Mouse (Mus musculus): ENCODE measurements around the gene 4930507D05Rik. TPM values are rescaled to one million over a fixed set of nuclear protein-coding genes. Genes with fewer than 3 reads are reported as not detected.
"Not testable (repeated sequence)": the region's sequence is repeated elsewhere in the genome, so short reads cannot be mapped to it uniquely, and the experiment has no call there.

The 4930507D05Rik gene
- polyA plus RNA-seq, 1 experiment from 2014 or later = 0.88 TPM

DNA sequence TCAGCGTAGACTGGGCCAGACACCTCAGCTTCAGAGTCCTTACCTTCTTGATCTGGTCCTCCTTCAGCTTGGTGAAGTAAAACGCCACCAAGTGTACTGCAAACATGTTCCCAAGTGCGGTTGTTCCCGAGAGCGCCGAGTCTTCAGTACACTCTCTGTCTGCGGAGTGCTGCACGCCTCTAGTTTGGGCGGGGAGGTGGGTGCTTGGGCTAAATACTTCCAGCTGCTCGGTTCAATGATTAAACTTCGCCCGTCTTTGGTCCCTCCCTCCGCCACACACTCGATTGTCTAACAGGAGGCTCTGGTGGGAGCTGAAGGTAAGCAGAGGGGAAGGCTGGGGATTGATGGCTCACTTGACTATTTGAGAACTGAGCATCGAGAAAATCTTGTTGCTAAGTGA is 27.0 kb upstream of the 4930507D05Rik start, which contains the start of gene Hkdc1:
Hkdc1 (minus strand) TSS at position 237 of the 400 bp plus-strand sequence.
- no peaks in the 10 kb centered on the region for H3K9me3 ChIP-seq
- H3K27ac ChIP-seq = no peak within 1 kb of the TSS
- H3K4me3 ChIP-seq (replicated peaks) = no peak within 1 kb of the TSS
- 63% methylated on average over 15 of the region's 15 CpGs for WGBS
- ATAC-seq (ENCODE audit: low FRiP score) = no peak
- H3K36me3 ChIP-seq (replicated peaks) = no peaks in the 10 kb centered on the region
- H3K27me3 ChIP-seq = no peaks in the 10 kb centered on the region; the same call in 1 of the 2 replicates
- H3K4me2 ChIP-seq = no peak within 1 kb of the TSS
- H3K9ac ChIP-seq = no peak within 1 kb of the TSS
- 0 out of 2 replicates have a peak, but pooled peaks cover 5% of the 10 kb centered on the region for H3K4me1 ChIP-seq

DNA sequence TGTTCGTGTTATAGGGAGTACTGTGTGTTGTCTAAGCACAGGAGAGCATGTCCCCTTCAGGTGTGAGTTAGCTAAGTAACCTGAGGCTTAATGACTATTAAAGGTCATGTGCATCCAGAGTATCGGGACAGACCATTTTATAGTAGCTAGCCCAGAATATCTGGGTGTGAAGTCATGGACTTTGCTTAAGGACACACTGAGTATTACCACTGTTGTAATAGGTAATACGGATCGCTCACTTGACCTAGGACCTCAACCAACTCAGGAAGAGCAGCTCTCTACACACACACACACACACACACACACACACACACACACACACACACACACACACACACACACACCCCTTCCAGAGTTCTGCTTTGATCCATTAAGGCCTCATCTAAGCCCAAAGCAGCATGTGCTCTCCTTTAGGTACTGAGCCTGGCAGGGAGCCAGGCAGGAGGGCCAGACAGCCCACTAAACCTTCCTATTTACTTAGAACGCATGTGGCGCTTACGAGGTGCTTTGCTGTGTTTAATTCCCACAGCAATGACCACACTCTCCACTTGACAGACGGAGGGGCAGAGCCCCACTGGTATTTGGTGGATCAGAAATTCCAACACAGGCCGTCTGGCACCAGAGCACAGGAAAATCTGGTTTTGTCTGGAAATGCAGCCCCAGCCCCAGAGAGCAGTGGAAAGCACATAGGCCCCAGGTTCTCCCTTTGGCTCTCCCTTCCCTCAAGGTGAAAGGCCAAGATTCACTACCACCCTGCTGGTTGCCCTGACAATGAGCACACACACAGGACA is 24.0 kb upstream of the 4930507D05Rik start:
- WGBS = 52% methylated on average over 9 of the region's 9 CpGs
- Histone ChIP-seq H3K4me3 (replicated peaks) (no peak overlapping the region), H3K36me3 (replicated peaks) (peaks cover 27% of the 10 kb centered on the region), H3K9me3 (no peaks in the 10 kb centered on the region), H3K4me2 (no peak overlapping the region), H3K9ac (no peak overlapping the region), H3K4me1 (0 out of 2 replicates have a peak, but pooled peaks cover 5% of the 10 kb centered on the region), H3K27ac (no peak overlapping the region), H3K27me3 (no peaks in the 10 kb centered on the region; the same call in 1 of the 2 replicates)
- ATAC-seq (ENCODE audit: low FRiP score) = no peak

DNA sequence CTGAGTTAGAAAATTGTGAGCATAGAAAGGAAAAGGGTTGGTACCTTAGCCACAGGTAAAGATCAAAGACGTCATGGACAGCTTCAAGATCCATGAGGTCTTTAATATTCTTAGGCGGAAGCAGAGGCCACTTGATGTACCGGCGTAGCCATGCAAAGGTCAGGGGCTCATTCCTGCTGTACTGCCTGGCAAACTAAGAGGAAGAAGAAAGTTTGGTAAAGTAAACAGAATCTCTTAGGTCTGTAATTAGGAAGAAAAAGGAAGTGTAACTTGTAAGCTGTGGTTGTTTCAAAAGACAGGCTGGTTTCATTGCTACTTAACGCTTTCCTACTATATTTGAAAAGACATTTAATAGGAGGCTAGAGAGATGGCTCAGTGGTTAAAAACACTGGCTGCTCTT is 18.9 kb upstream of the 4930507D05Rik start:
- H3K4me1 ChIP-seq = 0 out of 2 replicates have a peak, but pooled peaks cover 1% of the 10 kb centered on the region
- H3K9me3 ChIP-seq = no peaks in the 10 kb centered on the region
- H3K9ac ChIP-seq = no peak overlapping the region
- 95% methylated on average over 5 of the region's 5 CpGs for WGBS
- H3K36me3 ChIP-seq (replicated peaks) = peaks cover 75% of the 10 kb centered on the region
- no peak overlapping the region for H3K27ac ChIP-seq
- no peaks in the 10 kb centered on the region for H3K27me3 ChIP-seq
- no peak overlapping the region for H3K4me3 ChIP-seq (replicated peaks)
- H3K4me2 ChIP-seq = no peak overlapping the region
- ATAC-seq (ENCODE audit: low FRiP score) = no peak

DNA sequence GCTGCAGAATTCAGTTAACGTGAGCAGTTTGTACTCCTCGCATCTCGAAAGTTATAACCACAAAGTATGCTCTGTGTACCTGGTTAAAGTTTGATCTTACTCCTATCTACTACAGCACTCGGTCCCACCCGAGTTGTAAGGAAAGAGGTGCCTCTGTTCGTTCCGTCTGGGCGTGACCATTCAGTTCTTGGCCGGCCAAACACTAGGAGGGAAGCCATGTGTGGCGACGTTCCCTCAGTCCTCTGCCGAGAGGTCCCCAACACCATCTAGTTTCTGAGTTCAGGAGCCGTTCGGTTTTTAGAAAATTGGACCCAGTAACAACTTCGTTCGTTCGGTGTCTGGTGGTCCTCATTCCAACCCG is 971 bp downstream of the 4930507D05Rik start:
- peak overlapping the region; percentile 92 for H3K9ac ChIP-seq
- peak overlapping the region; percentile 67 for H3K4me2 ChIP-seq
- 42% methylated on average over 18 of the region's 18 CpGs for WGBS
- no peaks in the 10 kb centered on the region for H3K9me3 ChIP-seq
- peak; percentile 25; the same call in 1 of the 2 replicates for ATAC-seq (ENCODE audit: low FRiP score)
- peak overlapping the region; percentile 95 for H3K4me3 ChIP-seq (replicated peaks)
- H3K27me3 ChIP-seq = no peaks in the 10 kb centered on the region
- H3K36me3 ChIP-seq (replicated peaks) = peaks cover 25% of the 10 kb centered on the region
- peaks cover 17% of the 10 kb centered on the region for H3K4me1 ChIP-seq
- peak overlapping the region; percentile 80 for H3K27ac ChIP-seq

DNA sequence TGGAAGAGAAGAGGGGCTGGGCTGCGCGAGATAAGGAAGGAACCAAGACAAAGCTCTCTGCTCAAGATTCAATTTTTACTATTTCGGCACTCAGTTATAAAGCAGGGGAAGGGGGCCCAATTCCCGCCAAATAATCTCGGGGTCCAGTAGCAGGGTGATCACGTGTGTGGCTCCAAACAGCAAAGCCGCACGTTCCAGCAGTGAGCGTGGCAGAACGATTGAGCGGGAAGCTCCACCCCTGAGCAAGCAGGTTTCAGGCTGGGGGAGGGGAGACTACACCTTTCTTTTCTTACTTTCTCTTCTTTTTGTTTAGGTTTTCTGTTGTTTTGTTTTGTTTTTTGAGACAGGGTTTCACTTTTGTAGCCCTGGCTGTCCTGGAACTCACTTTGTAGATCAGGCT is 2.7 kb downstream of the 4930507D05Rik start:
- not testable (repeated sequence) for H3K4me3 ChIP-seq (replicated peaks)
- 76% methylated on average over 11 of the region's 11 CpGs for WGBS

DNA sequence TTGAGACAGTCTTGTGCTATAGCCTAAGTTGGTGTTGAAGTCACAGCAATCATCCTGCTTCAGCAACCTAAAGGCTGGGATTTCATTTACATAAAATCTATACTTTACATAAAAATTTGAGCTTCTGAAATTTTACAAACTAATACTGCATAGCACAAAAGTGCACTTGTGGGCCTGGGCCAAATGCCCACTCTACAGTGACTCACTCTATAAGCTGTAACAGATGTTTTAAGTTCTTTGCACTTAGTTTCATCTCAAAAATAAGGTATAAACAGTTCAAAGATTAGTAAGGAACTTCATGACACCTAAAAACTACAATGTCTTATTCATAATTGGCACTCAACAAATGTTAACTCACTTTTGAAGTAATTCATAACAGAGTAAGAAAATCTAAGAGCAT is 12.0 kb downstream of the 4930507D05Rik start:
- no peaks in the 10 kb centered on the region for H3K4me1 ChIP-seq
- peaks cover 58% of the 10 kb centered on the region for H3K36me3 ChIP-seq (replicated peaks)
- H3K4me3 ChIP-seq (replicated peaks) = no peak overlapping the region
- no peak overlapping the region for H3K4me2 ChIP-seq
- no peaks in the 10 kb centered on the region for H3K9me3 ChIP-seq
- ATAC-seq (ENCODE audit: low FRiP score) = no peak
- H3K27ac ChIP-seq = no peak overlapping the region
- H3K27me3 ChIP-seq = no peaks in the 10 kb centered on the region
- H3K9ac ChIP-seq = no peak overlapping the region

More for the DNA sequence above, 2.7 kb downstream of the 4930507D05Rik start:
- Histone ChIP-seq H3K4me1 (peaks cover 17% of the 10 kb centered on the region), H3K36me3 (replicated peaks) (peaks cover 22% of the 10 kb centered on the region)
- H3K4me2 ChIP-seq; H3K9ac ChIP-seq; H3K27ac ChIP-seq; H3K9me3 ChIP-seq; ATAC-seq (ENCODE audit: low FRiP score); H3K27me3 ChIP-seq: not testable (repeated sequence)

DNA sequence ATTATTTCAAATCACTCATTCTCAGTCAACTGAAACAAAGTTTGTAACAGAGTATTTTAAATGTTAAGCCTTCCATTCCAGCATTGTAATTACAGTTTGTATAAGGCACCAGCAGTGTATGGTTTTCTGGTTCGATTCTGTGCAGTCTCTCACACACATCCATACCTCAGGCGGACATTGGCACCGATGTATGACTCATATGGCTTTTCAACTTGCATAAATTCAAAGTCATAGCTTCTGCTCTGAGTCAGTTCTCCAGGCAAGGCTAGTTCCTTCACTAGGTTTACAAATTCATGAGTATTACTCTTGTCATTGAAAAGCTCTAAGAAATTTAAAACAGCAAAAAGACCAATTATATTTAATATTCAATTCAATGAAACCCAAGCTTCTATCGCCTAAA is 20.4 kb downstream of the 4930507D05Rik start:
- no peak overlapping the region for H3K4me3 ChIP-seq (replicated peaks)
- H3K27ac ChIP-seq = no peak overlapping the region
- H3K36me3 ChIP-seq (replicated peaks) = peaks cover 13% of the 10 kb centered on the region
- no peak overlapping the region for H3K9ac ChIP-seq
- H3K9me3 ChIP-seq = no peaks in the 10 kb centered on the region
- no peak for ATAC-seq (ENCODE audit: low FRiP score)
- WGBS = 92% methylated on average over 4 of the region's 4 CpGs
- H3K4me2 ChIP-seq = no peak overlapping the region
- 0 out of 2 replicates have a peak, but pooled peaks cover 5% of the 10 kb centered on the region for H3K4me1 ChIP-seq
- no peaks in the 10 kb centered on the region for H3K27me3 ChIP-seq

DNA sequence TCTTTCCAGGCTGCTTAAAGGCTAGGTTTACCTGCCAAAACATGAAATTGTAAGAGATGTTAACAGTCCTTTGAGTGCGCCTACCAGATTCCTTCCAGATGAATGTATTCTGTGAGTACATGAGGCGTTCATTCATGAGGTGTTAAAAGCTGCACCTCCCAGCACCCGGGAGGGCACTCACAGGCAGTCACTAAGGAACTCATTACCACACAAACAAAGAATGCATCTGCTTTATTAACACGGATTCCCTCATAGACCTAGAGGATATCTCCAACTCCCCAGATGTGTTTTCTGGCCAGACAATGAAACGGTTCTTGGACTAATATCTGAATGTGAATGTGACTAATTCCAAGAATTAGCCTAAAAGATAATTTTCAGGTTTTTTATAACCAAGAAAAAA is 21.8 kb downstream of the 4930507D05Rik start:
- WGBS = 41% methylated on average over 5 of the region's 5 CpGs
- H3K4me1 ChIP-seq = 0 out of 2 replicates have a peak, but pooled peaks cover 5% of the 10 kb centered on the region

DNA sequence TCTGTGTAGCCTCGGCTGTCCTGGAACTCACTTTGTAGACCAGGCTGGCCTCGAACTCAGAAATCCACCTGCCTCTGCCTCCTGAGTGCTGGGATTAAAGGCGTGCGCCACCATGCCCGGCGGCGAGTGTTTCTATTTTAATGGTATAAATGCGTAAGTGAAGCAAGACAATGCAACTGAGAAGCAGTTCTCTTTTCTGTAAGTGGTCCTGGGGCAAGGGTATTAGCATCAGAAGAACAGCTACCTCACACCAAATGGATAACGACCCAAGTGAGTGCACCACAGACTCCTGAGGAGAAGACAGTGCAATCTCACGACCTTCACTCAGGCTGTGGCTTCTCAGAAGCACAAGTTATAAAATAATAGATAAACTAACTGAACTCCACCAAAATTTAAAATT is 25.7 kb downstream of the 4930507D05Rik start:
- Histone ChIP-seq H3K27me3 (no peaks in the 10 kb centered on the region), H3K4me1 (0 out of 2 replicates have a peak, but pooled peaks cover 5% of the 10 kb centered on the region), H3K4me3 (replicated peaks) (no peak overlapping the region), H3K9ac (no peak overlapping the region), H3K4me2 (no peak overlapping the region), H3K36me3 (replicated peaks) (peaks cover 4% of the 10 kb centered on the region), H3K27ac (no peak overlapping the region), H3K9me3 (no peaks in the 10 kb centered on the region)
- 93% methylated on average over 10 of the region's 10 CpGs for WGBS
- ATAC-seq (ENCODE audit: low FRiP score) = no peak

More for the DNA sequence above, 21.8 kb downstream of the 4930507D05Rik start:
- H3K27ac ChIP-seq = no peak overlapping the region
- H3K9ac ChIP-seq = no peak overlapping the region
- H3K27me3 ChIP-seq = no peaks in the 10 kb centered on the region
- no peaks in the 10 kb centered on the region for H3K9me3 ChIP-seq
- ATAC-seq (ENCODE audit: low FRiP score) = no peak
- no peak overlapping the region for H3K4me2 ChIP-seq
- H3K36me3 ChIP-seq (replicated peaks) = peaks cover 9% of the 10 kb centered on the region
- no peak overlapping the region for H3K4me3 ChIP-seq (replicated peaks)

DNA sequence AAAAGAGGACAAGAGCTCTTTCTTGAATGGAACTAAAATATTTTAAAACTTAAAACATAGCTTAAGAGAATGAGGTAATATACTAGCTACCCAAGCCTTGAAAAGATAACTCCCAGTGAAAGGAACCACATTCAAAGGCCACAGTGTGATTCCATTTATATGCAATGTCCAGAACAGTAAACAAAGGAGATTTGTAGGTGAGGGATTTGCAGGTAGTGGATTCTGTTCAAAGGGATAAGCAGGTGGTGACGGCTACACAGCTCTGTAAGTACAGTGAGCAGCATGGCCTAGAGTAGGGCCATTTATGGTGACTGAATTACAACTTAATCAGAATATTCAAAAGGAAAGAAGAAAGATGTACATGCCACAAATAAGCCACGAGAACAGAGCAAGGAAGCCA is 27.7 kb downstream of the 4930507D05Rik start:
- Histone ChIP-seq H3K4me1 (peaks cover 4% of the 10 kb centered on the region; the same call in 1 of the 2 replicates), H3K4me3 (replicated peaks) (no peak overlapping the region), H3K4me2 (no peak overlapping the region), H3K27me3 (no peaks in the 10 kb centered on the region), H3K36me3 (replicated peaks) (peaks cover 4% of the 10 kb centered on the region), H3K9me3 (no peaks in the 10 kb centered on the region), H3K9ac (no peak overlapping the region), H3K27ac (no peak overlapping the region)
- WGBS = 86% methylated on average over 2 of the region's 2 CpGs
- no peak for ATAC-seq (ENCODE audit: low FRiP score)

DNA sequence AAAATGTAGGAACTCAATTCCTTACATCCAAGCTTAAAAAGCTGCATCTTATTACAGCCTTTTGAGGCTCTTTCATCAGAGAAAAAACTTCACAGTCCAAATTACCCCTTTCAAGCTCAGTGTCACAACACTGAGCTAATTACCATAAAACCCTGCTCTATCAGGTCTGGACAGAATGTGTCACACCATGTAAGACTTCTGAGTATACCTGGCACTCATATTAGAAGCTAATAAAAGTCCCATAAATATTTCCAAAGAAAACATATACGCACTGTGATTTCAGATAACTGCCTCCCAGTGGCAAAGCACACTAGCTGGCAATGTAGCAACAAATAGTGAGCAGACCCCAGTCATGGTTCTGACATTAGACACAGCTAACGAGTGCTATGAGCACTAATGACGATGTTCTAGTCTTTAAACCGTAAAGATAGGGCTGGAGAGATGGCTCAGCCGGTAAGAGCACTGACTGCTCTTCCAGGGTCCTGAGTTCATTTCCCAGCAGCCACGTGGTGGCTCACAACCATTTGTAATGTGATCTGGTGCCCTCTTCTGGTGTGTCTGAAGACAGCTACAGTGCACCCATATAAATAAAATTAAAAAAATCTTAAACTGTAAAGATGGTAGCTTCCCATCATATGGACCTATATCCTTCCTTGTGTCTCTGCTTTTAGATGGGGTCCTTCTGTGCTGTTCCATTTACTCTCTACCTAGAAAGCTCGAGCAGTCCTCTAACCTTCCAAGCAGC is 32.0 kb downstream of the 4930507D05Rik start:
- 51% methylated on average over 7 of the region's 7 CpGs for WGBS

DNA sequence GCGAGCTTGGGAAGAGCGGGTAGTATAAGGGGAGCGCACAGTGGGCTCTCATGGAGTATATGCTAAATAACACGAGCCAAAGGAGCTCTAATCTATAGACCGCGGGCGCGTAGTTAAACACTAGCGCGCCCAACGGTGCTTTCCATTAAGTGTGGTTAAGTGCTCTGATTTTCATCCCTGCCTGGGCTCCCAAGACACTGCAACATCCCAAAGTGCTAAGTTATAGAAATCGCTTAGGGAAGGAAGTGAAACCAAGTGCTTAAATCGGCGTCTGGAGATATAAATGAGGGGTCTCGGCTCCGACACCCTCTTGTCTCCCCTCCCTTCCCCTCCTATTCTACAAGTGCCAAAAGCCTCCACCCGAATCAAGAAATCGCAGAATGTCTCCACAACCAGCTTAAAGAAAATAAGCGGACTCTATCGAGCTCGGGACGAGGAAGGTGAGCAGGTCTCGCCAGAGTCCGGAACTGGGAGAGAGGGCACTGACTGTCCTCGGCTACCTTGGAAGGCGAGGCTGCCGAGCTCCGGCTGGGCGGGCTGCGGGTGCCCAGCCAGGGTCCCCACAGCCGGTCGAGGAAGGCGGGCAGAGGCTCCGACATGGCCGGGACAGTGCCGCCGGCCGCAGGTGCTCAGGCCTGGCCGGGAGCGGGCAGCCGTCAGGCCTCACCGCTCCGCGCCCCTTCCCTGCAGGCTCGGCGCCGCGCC is 36.7 kb downstream of the 4930507D05Rik start:
- no peaks in the 10 kb centered on the region for H3K9me3 ChIP-seq
- peak overlapping the region; percentile 76 for H3K4me2 ChIP-seq
- H3K36me3 ChIP-seq (replicated peaks) = no peaks in the 10 kb centered on the region
- peaks cover 21% of the 10 kb centered on the region for H3K4me1 ChIP-seq
- peak overlapping the region; percentile 67 for H3K4me3 ChIP-seq (replicated peaks)
- ATAC-seq (ENCODE audit: low FRiP score) = peak; percentile 85
- under 1% methylated on average over 37 of the region's 48 CpGs for WGBS
- peak overlapping the region; percentile 86 for H3K9ac ChIP-seq
- no peaks in the 10 kb centered on the region for H3K27me3 ChIP-seq
- peak overlapping the region; percentile 82 for H3K27ac ChIP-seq

More for the DNA sequence above, 32.0 kb downstream of the 4930507D05Rik start:
- Histone ChIP-seq H3K9me3 (no peaks in the 10 kb centered on the region), H3K36me3 (replicated peaks) (peaks cover 4% of the 10 kb centered on the region; the same call in 1 of the 2 replicates), H3K27ac (no peak overlapping the region), H3K9ac (no peak overlapping the region), H3K4me1 (peaks cover 10% of the 10 kb centered on the region), H3K4me3 (replicated peaks) (no peak overlapping the region), H3K4me2 (no peak overlapping the region), H3K27me3 (no peaks in the 10 kb centered on the region)
- ATAC-seq (ENCODE audit: low FRiP score) = no peak
